ENCODE assay signal across 19 mouse cellular contexts in the genomic region with DNA sequence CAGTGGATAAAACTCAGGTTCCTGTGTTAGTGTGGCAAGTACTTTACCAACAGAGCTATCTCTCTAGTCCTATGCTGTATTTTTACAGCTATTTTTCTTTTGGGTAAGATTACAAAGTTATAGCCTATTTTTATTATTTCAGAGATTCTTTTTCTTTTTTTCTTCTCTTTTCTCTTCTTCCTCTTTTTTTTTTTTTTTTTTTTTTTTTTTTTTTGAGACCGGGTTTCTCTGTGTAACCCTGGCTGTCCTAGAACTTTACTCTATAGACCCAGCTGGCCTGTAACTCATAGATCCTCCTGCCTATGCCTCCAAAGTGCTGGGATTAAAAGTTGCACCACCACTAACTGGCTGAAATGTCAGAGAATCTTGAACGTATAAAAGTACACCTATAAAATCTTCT. TPM values are rescaled to one million over a fixed set of nuclear protein-coding genes. Genes with fewer than 3 reads are reported as not detected.
A peak's percentile ranks its signal among the peaks of the same experiment; 100 is the strongest.
DNase-seq lines count a peak whose midpoint lies in the region; TF ChIP-seq lines count a peak whose summit lies in the region.
"Had no signal": no experiment of that assay in that cellular context is flagged by ENCODE, and none has a peak within 500 bp of the region (broad histone marks: within the 10 kb centered on the region; RNA-seq: fewer than 3 reads in every experiment).

No protein-coding gene starts in this region.

- DNase-seq in CH12.LX (ENCODE audit: extremely low read depth) (no peak), ES-E14 (ENCODE audit: low read depth, low spot score) (no peak), MEL (ENCODE audit: low read depth, low spot score) (no peak)
- no peak for DNase-seq in cerebellum, adult 9-11 months
- DNase-seq in urinary bladder, adult 2 months (ENCODE audit: low spot score), result no peak
- no peak for DNase-seq in gastrocnemius, postnatal 10 days
- DNase-seq: adrenal gland, adult 8-10 months; adrenal gland, postnatal 10 days; adrenal gland, postnatal 14 days; adrenal gland, postnatal 25 days; B cell, adult 2 months; cerebellum, adult 11 months; cerebellum, adult 11-12 months; cerebellum, adult 18-20 months; cerebellum, adult 2 months; cerebellum, adult 8-10 months; cerebellum, adult 9-10 months had no signal

- TF ChIP-seq POLR2A in CH12.LX (IDR thresholded peaks at IDR 0.05; ENCODE audit: low read depth, low read length), result no peak
- no peak for TF ChIP-seq POLR2A in MEL (IDR thresholded peaks at IDR 0.05; ENCODE audit: control insufficient read depth in 1 of 2, insufficient read depth in 1 of 2, low read depth in 1 of 2, low read length in 2 of 2, poor library complexity in 1 of 2)

- dilution Hi-C loops in CH12.LX (cut with MboI; ENCODE audit: extremely low pct_ligation_motif_present, extremely low pct_unique_long_range_greater_than_20kb, low sequenced_read_pairs), result no loop called here

- H3K9ac ChIP-seq in CH12.LX (ENCODE audit: insufficient read depth, low read depth) (no peak overlapping the region), ES-E14 (ENCODE audit: insufficient read depth, low read depth, low read length, poor library complexity, severe bottlenecking) (no peak overlapping the region), MEL (ENCODE audit: control insufficient read depth, low read depth, low read length, poor library complexity, severe bottlenecking) (no peak overlapping the region)

- peaks cover 0 to 37% of the 10 kb centered on the region in 2 experiments; a peak in 2 of 4 replicates for H3K4me1 ChIP-seq in CH12.LX (ENCODE audit: control insufficient read depth in 1 of 2, insufficient read depth in 2 of 2)
- H3K4me1 ChIP-seq in ES-E14 (ENCODE audit: control insufficient read depth in 2 of 2, insufficient read depth in 2 of 2, low read length in 2 of 2, poor library complexity in 1 of 2), result no peaks in the 10 kb centered on the region
- H3K4me1 ChIP-seq in MEL (ENCODE audit: control insufficient read depth in 1 of 2, insufficient read depth in 2 of 2, low read length in 2 of 2), result peaks cover 0 to 10% of the 10 kb centered on the region in 2 experiments; a peak in 1 of 4 replicates

- H3K4me3 ChIP-seq in CH12.LX (replicated peaks in 1 of 3; ENCODE audit: low read depth in 2 of 3, low read length in 2 of 3, poor library complexity in 1 of 3), result no peak overlapping the region
- no peak overlapping the region for H3K4me3 ChIP-seq in ES-E14 (ENCODE audit: insufficient read depth in 1 of 2, low read depth in 1 of 2, low read length in 2 of 2, poor library complexity in 1 of 2, severe bottlenecking in 1 of 2)
- H3K4me3 ChIP-seq in MEL (ENCODE audit: control insufficient read depth in 1 of 2, insufficient read depth in 1 of 2, low read depth in 2 of 2, low read length in 2 of 2), result no peak overlapping the region

- H3K36me3 ChIP-seq in CH12.LX (replicated peaks in 1 of 2; ENCODE audit: control insufficient read depth in 1 of 2, insufficient read depth in 1 of 2, low read length in 1 of 2) (peaks cover 18 to 62% of the 10 kb centered on the region in 2 experiments), ES-E14 (ENCODE audit: control insufficient read depth, insufficient read depth, low read length, poor library complexity, severe bottlenecking) (peaks cover 3% of the 10 kb centered on the region; the same call in 1 of the 2 replicates), MEL (ENCODE audit: control insufficient read depth in 1 of 2, insufficient read depth in 2 of 2, low read length in 2 of 2) (peaks cover 19% of the 10 kb centered on the region in 2 experiments)

- H3K9me3 ChIP-seq in CH12.LX (replicated peaks; ENCODE audit: low read length) (no peaks in the 10 kb centered on the region), ES-E14 (ENCODE audit: control insufficient read depth, insufficient read depth, low read depth, low read length) (no peaks in the 10 kb centered on the region), MEL (replicated peaks; ENCODE audit: insufficient read depth, low read length) (no peaks in the 10 kb centered on the region)
- H3K9me3 ChIP-seq: G1E had no signal

- H3K27ac ChIP-seq in CH12.LX (ENCODE audit: insufficient read depth, low read depth) (no peak overlapping the region), ES-E14 (ENCODE audit: insufficient read depth, low read depth, low read length, poor library complexity, severe bottlenecking) (no peak overlapping the region), MEL (ENCODE audit: control insufficient read depth, low read depth, low read length) (no peak overlapping the region)

- peaks cover 36% of the 10 kb centered on the region for H3K79me2 ChIP-seq in CH12.LX (replicated peaks; ENCODE audit: control insufficient read depth, extremely low read depth, insufficient read depth, poor library complexity, severe bottlenecking)
- peaks cover 14% of the 10 kb centered on the region for H3K79me2 ChIP-seq in MEL (ENCODE audit: control insufficient read depth, insufficient read depth, low read length, poor library complexity)

- TF ChIP-seq CTCF in CH12.LX (conservative IDR thresholded peaks at IDR 0.05 in 1 of 2, IDR thresholded peaks at IDR 0.05 in 1 of 2; ENCODE audit: low read depth in 2 of 2, low read length in 2 of 2) (no peak), MEL (IDR thresholded peaks at IDR 0.05 in 2 of 3, conservative IDR thresholded peaks at IDR 0.05 in 1 of 3; ENCODE audit: control insufficient read depth in 1 of 3, insufficient read depth in 1 of 3, low read depth in 2 of 3, low read length in 3 of 3, poor library complexity in 1 of 3, severe bottlenecking in 1 of 3) (no peak)

- in situ Hi-C loops in CH12.LX (cut with MboI; ENCODE audit: low pct_ligation_motif_present, low pct_unique_long_range_greater_than_20kb, low sequenced_read_pairs), result no loop called here
- in situ Hi-C loops in ES-E14 (cut with MboI; ENCODE audit: low sequenced_read_pairs in 2 of 2, unreplicated experiment in 2 of 2), result no loop called here

- no peak for TF ChIP-seq RAD21 in CH12.LX (IDR thresholded peaks at IDR 0.05; ENCODE audit: low read depth, low read length)
- TF ChIP-seq RAD21 in MEL (IDR thresholded peaks at IDR 0.05; ENCODE audit: low read depth, low read length), result no peak

- no peaks in the 10 kb centered on the region for H3K27me3 ChIP-seq in CH12.LX (replicated peaks)
- H3K27me3 ChIP-seq in MEL (ENCODE audit: control insufficient read depth in 1 of 2, insufficient read depth in 2 of 2, low read length in 2 of 2), result no peaks in the 10 kb centered on the region
- H3K27me3 ChIP-seq: Patski had no signal

- TF ChIP-seq EP300 in CH12.LX (IDR thresholded peaks at IDR 0.05; ENCODE audit: low read length) (no peak), MEL (IDR thresholded peaks at IDR 0.05; ENCODE audit: low read depth in 1 of 2, low read length in 2 of 2) (peak in 1 of 2 experiments; percentile 23; a peak in 1 of 4 replicates)

- no peak overlapping the region for H3K4me2 ChIP-seq in CH12.LX (ENCODE audit: insufficient read depth, low read depth, poor library complexity, severe bottlenecking)

TF ChIP-seq in CH12.LX, 34 proteins besides CTCF, POLR2A, EP300 and RAD21:
- TF ChIP-seq ZNF384 (IDR thresholded peaks at IDR 0.05; ENCODE audit: low read depth, low read length), result peak; percentile 84
- no peak for TF ChIP-seq USF1 (IDR thresholded peaks at IDR 0.05; ENCODE audit: low read depth, low read length)

TF ChIP-seq in ES-E14, 5 proteins besides CTCF, POLR2A, EP300 and RAD21:
- TF ChIP-seq ZNF384 (IDR thresholded peaks at IDR 0.05; ENCODE audit: low read depth, low read length) (peak; percentile 44; the same call in 1 of the 2 replicates), CHD2 (IDR thresholded peaks at IDR 0.05; ENCODE audit: low read depth, low read length) (no peak), MAFK (IDR thresholded peaks at IDR 0.05; ENCODE audit: insufficient read depth, low read depth, low read length) (no peak)

TF ChIP-seq in MEL, 35 proteins besides CTCF, POLR2A, EP300 and RAD21:
- peak; percentile 96 for TF ChIP-seq ZNF384 (IDR thresholded peaks at IDR 0.05; ENCODE audit: low read depth, low read length)
- no peak for TF ChIP-seq GATA1 (IDR thresholded peaks at IDR 0.05; ENCODE audit: low read depth, low read length)

RNA-seq across cellular contexts. Expression of a gene that starts 13.3 kb away (rescaled TPM):
- total RNA-seq in CH12.LX (2012; rRNA removed) (53.0 and 53.9 TPM in 2 replicates), CH12.LX (2014; rRNA removed) (76.1 and 80.0 TPM in 2 replicates), ES-E14 (2012; rRNA removed) (23.1 and 25.7 TPM in 2 replicates), MEL (2012; rRNA removed) (38.1 and 43.6 TPM in 2 replicates)
- polyA plus RNA-seq in CH12.LX (2012; ENCODE audit: insufficient read length, low read depth) (53.7 and 57.9 TPM in 2 replicates), MEL (2012; ENCODE audit: insufficient read depth in 1 of 2, insufficient read length in 2 of 2, low read depth in 1 of 2, low replicate concordance in 2 of 2, missing spikeins in 1 of 2) (10 to 100 TPM; 38.1 to 47.2 TPM)
- 63.9 and 67.6 TPM in 2 replicates for polyA plus RNA-seq in urinary bladder, adult 2 months (2012; rRNA removed)
- total RNA-seq in gastrocnemius, postnatal 10 days (2021), result 10 to 100 TPM; 17.9 to 19.6 TPM
